Mouse (Mus musculus) brain, embryonic 14.5 days (tissue): Measurements from ENCODE around the gene Fap. TPM values are rescaled to one million over a fixed set of nuclear protein-coding genes. Genes with fewer than 3 reads are reported as not detected.

ENCODE experiments used
- DNase-seq: peaks from one replicate; pipeline ENCODE4 v3.0.0-alpha.2; 2011; ENCODE audit warnings: low read depth
- CTCF ChIP-seq: fragments of 200-500 bp; IDR thresholded peaks from 2 replicates; pipeline ENCODE4 v1.5.1; 2012; ENCODE audit warnings: inconsistent platforms, mild to moderate bottlenecking, moderate library complexity, borderline replicate concordance; ENCODE audit not compliant: insufficient read depth, insufficient read length; ENCODE audit errors: extremely low read depth
- POLR2A ChIP-seq: fragments of 200-500 bp; IDR thresholded peaks from 2 replicates; pipeline ENCODE4 v1.6.1; 2012; ENCODE audit warnings: mild to moderate bottlenecking, inconsistent platforms, borderline replicate concordance; ENCODE audit not compliant: poor library complexity, insufficient read depth, insufficient read length, severe bottlenecking; ENCODE audit errors: extremely low read depth
- polyA plus RNA-seq: library from polyadenylated mRNA; depleted of rRNA; stranded (reverse); fragments of >200 nt; gene quantifications from 2 replicates; pipeline ENCODE4 v1.2.3, GENCODE M21; 2012

Gene Fap
- polyA plus RNA-seq, 1 experiment = 1.7 TPM

DNA sequence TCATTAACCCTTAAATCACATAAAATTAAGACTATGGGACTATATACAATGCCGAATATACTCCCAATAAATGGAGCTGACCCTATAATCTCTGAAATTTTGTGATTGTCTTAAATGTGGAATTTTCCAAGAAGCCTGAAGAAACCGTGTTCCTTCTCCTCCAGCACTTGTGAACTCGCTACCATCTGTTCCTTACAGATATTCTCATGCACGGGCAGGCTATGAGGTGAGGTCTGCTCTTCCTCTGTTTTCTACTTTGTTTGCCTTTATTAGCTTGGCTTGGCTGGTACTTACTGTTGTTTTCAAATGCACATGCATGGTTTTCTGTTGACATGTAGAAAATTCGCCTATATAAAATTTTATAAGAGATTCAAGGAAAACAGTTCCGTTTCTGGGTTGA is 59.4 kb downstream of the Fap start:
- TF ChIP-seq CTCF (no peak), POLR2A (no peak)
- peak; percentile 26 for DNase-seq

GRCm38 (mm10) chr2:62513477-62513876 is 60.4 kb downstream of the Fap start:
- TF ChIP-seq POLR2A = no peak
- TF ChIP-seq CTCF = no peak
- DNase-seq = peak; percentile 85

GRCm38 (mm10) chr2:62507130-62507529 is 66.7 kb downstream of the Fap start:
- DNase-seq = peak; percentile 71
- TF ChIP-seq CTCF (no peak), POLR2A (no peak)

- DNase-seq = no peak
- no peak for TF ChIP-seq CTCF
- TF ChIP-seq POLR2A = no peak
Measured at GRCm38 (mm10) chr2:62506441-62506840, 67.4 kb downstream of the Fap start.

- DNase-seq = no peak
- TF ChIP-seq POLR2A (no peak), CTCF (no peak)
Measured at GRCm38 (mm10) chr2:62504269-62504796, 69.5 kb downstream of the Fap start.

DNA sequence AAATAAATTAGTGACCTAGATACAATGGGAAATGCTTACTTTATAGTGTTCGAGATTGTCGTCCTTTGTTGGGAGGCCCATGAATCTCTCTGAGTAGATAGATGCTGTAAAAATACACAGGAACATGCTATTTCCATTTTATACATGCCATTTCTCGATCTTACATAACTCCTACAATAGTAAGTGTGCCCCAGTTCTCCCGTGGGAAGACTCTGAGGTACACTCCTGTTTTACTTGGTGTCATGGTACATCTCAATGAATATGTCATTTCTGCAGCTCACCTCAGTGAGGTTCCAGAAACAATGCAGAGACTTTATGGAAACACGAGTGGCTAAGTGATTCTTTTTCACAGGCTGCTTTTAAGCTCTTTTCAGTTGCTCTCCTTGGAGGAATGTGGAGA is 70.5 kb downstream of the Fap start:
- no peak for TF ChIP-seq CTCF
- TF ChIP-seq POLR2A = no peak
- DNase-seq = no peak

DNA sequence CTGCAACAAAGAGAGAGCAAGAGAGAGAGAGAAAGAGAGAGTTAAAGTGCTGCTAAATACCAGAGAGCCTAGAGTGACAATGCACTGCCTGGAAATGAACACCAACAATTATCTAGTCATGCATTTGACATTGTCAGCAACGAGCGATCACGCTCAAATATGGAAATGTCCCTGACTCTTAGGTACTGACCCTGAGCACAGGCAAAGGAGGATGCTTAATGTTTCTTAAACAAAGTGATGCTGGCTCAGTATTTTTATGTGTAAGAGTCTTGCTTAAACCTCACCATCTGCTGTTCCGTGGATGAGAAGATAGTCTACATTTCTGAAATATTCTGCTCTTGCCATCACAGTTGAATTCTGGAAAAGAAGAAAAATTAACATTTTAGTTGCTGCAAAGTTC is 71.4 kb downstream of the Fap start:
- TF ChIP-seq POLR2A (no peak), CTCF (no peak)
- DNase-seq = peak; percentile 59

DNA sequence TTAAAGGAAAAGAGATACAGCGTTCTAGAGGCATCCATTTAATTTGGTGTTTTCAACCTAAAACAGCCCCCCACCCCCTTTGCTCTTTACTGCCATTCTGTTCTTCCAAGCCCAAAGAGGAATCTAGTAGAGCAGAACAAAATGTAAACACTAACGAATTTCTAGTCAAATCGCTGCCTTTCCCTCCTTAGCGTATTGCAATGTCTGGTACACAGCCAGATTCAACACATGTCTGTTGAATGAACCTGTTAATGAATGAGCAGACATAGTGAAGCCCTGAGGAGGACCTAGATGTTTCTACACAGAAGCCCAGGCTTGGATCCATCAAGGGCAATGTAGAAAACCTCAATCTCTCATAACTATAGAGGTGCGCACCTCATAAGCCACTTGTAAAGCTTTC is 75.1 kb downstream of the Fap start:
- no peak for TF ChIP-seq CTCF
- TF ChIP-seq POLR2A = no peak
- DNase-seq = peak; percentile 75

DNA sequence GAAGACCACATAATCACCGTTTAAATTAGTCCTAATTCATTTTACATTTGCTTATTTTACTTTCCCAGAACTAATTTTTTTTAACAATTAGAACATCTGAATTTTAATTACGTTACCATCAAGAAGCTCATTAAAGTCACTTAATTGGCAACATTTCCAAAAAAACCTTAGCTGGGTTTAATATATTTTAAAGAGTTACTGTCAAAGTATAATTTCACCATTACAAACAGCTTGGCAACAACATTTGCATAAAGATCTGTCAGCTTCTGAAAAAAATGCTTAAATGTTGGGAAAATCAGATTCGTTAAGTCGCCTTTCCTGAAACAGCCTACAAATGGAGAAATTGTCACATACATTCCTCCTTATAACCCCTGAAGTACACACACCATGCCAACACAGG is 75.8 kb downstream of the Fap start:
- no peak for TF ChIP-seq CTCF
- TF ChIP-seq POLR2A = no peak
- peak; percentile 69 for DNase-seq

GRCm38 (mm10) chr2:62497333-62498002 is 76.4 kb downstream of the Fap start:
- TF ChIP-seq POLR2A (no peak), CTCF (no peak)
- DNase-seq = peak; percentile 93

DNA sequence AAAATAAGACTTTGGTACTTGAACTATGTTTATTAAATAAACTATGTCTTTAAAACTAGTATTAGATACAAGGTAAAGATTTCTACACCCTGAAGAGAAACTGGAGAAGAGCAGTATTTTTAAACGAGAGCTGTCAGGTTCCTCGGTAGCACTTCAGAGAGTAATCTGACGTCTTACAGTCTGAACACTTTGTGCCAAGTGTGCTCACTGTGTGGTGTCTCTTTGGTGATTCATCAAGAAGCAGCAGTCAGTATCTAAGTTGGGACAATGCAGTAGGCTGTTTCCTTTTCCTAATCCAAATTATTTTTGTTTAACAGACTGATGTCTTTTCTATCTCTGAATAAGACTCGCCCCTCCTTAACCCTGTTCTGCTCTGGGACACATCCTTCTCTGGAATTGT is 78.5 kb downstream of the Fap start:
- no peak for DNase-seq
- TF ChIP-seq POLR2A (no peak), CTCF (no peak)

DNA sequence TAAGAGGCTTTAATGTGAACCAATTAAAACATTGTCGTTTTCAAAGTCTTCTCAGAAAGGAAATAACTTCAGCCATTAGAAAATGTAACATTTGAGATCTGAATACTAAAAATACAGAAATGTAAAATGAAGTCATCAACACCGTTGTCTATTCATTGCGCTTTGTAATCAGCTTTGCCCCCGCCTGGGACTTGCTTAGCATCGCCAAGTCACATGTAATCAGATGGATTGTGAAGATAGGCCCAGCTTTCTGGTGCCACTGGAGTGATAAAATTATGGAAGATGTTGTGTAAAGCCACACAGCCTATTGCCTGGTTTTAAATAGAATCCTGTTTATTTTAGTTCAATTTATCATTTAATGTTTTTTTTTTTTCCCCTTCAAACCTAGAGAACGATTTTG is 84.0 kb downstream of the Fap start:
- no peak for TF ChIP-seq CTCF
- TF ChIP-seq POLR2A = no peak
- no peak for DNase-seq
